Mouse (Mus musculus): ENCODE results near the gene Cldn34c3. TPM values are rescaled to one million over a fixed set of nuclear protein-coding genes. Genes with fewer than 3 reads are reported as not detected.
"Not testable (repeated sequence)": the region's sequence is repeated elsewhere in the genome, so short reads cannot be mapped to it uniquely, and the experiment has no call there.

The Cldn34c3 gene
- polyA plus RNA-seq (2015; fragmentation: Nextera tagmentation; extraction: Ambion mirVana) = not detected in 2 replicates

GRCm38 (mm10) chrX:123793365-123793764, at the start of gene Cldn34c3:
Gene Cldn34c3, plus strand, starts transcription at chrX:123793665.
- not testable (repeated sequence) for H3K9ac ChIP-seq; H3K4me2 ChIP-seq; H3K27ac ChIP-seq; H3K4me1 ChIP-seq; H3K9me3 ChIP-seq; ATAC-seq (replicated peaks); H3K4me3 ChIP-seq; H3K27me3 ChIP-seq (replicated peaks); H3K36me3 ChIP-seq (replicated peaks)

Other genes starting within 250 kb of the Cldn34c3 start
- gene Cldn34c2, start 212.0 kb upstream of the Cldn34c3 start, polyA plus RNA-seq (2015; fragmentation: Nextera tagmentation; extraction: Ambion mirVana) = not detected in 2 replicates
- not detected in 2 replicates for gene Gm17467, start 88.9 kb upstream of the Cldn34c3 start, polyA plus RNA-seq (2015; fragmentation: Nextera tagmentation; extraction: Ambion mirVana)

Measured in midbrain, embryonic 15.5 days (tissue).